Mouse (Mus musculus) embryonic fibroblast, embryonic 13.5 days (primary cell): Measurements from ENCODE around the gene Frmd4a.

ENCODE experiments used
- CTCF ChIP-seq: IDR thresholded peaks from 2 replicates; pipeline ENCODE4 v1.5.1; 2011; ENCODE audit warnings: mild to moderate bottlenecking, control low read depth, low read length, moderate library complexity, borderline replicate concordance; ENCODE audit not compliant: insufficient read depth
- POLR2A ChIP-seq: IDR thresholded peaks from 2 replicates; pipeline ENCODE4 v1.6.1; 2011; ENCODE audit warnings: low read depth, mild to moderate bottlenecking, control low read depth, low read length, moderate library complexity

GRCm38 (mm10) chr2:4166191-4166590 lies 148.7 kb downstream of the Frmd4a start:
- TF ChIP-seq CTCF (no peak), POLR2A (no peak)
